Mouse (Mus musculus): ENCODE measurements around the gene Ms4a4c.

- TF ChIP-seq CTCF (IDR thresholded peaks at IDR 0.05; ENCODE audit: control insufficient read depth, insufficient read depth, insufficient replicate concordance, low read depth, low read length) (no peak), POLR2A (IDR thresholded peaks at IDR 0.05; ENCODE audit: control insufficient read depth, low read depth, low read length) (no peak)
Observed at GRCm38 (mm10) chr19:11443338-11443737, 38.8 kb downstream of the Ms4a4c start, which contains the start of gene Ms4a4b.

Measured in testis, adult 2 months (tissue).